21 mouse cellular contexts compared by ENCODE assay signal in the genomic region with DNA sequence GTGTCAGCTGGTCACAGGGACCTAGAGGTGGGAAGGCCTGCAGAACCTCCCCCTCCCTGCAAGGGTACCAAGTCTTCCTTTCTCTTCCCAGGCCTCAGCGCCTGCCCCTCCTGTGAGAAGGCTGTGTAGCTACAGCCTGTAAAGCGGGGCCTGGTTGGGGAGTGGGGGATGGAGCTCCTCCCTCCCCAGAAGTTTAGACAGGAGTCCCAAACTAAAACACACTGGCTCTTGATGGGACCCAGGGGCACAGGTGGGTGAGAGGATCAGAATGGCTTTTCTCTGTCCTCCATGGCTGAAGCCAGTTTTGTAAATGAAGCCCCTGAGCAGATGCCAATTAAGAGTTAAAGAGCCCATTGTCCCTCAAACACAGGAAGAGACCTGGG.
"Had no signal": no experiment of that assay in that cellular context is flagged by ENCODE, and none has a peak within 500 bp of the region (broad histone marks: within the 10 kb centered on the region; RNA-seq: fewer than 3 reads in every experiment).

No protein-coding gene starts in this region.

- H3K27ac ChIP-seq: hindbrain, embryonic 13.5 days; hindbrain, embryonic 15.5 days; hindbrain, postnatal 0 days; kidney, embryonic 15.5 days; kidney, postnatal 0 days; limb, embryonic 13.5 days; limb, embryonic 15.5 days; liver, embryonic 12.5 days; liver, embryonic 14.5 days had no signal

- H3K4me3 ChIP-seq: heart, embryonic 12.5 days; hindbrain, embryonic 13.5 days; hindbrain, embryonic 15.5 days; kidney, embryonic 15.5 days; limb, embryonic 13.5 days; limb, embryonic 15.5 days; liver, embryonic 12.5 days had no signal

- H3K4me2 ChIP-seq: heart, embryonic 12.5 days; hindbrain, embryonic 13.5 days; hindbrain, embryonic 15.5 days; kidney, embryonic 15.5 days; limb, embryonic 13.5 days; limb, embryonic 15.5 days; liver, embryonic 12.5 days had no signal

- DNase-seq: gastrocnemius, postnatal 14 days; gastrocnemius, postnatal 36 days; heart, adult 18-20 months; heart, postnatal 10 days; heart, postnatal 36 days; kidney, adult 11 months; kidney, adult 2 months; kidney, adult 9 months; kidney, postnatal 14 days; kidney, postnatal 36 days had no signal

- H3K4me1 ChIP-seq: heart, embryonic 12.5 days; hindbrain, embryonic 15.5 days; kidney, embryonic 15.5 days; limb, embryonic 15.5 days; liver, embryonic 12.5 days had no signal

- ATAC-seq: hindbrain, postnatal 0 days; intestine, embryonic 16.5 days; liver, embryonic 12.5 days had no signal

- H3K27me3 ChIP-seq: heart, embryonic 12.5 days; hindbrain, embryonic 13.5 days; hindbrain, embryonic 15.5 days; kidney, embryonic 15.5 days; limb, embryonic 13.5 days; limb, embryonic 15.5 days; liver, embryonic 12.5 days had no signal

- H3K9ac ChIP-seq: heart, embryonic 12.5 days; hindbrain, embryonic 13.5 days; hindbrain, embryonic 15.5 days; kidney, embryonic 15.5 days; limb, embryonic 13.5 days; limb, embryonic 15.5 days; liver, embryonic 12.5 days; liver, embryonic 14.5 days had no signal

- H3K9me3 ChIP-seq: heart, embryonic 12.5 days; hindbrain, embryonic 13.5 days; hindbrain, embryonic 15.5 days; kidney, embryonic 15.5 days; limb, embryonic 13.5 days; limb, embryonic 15.5 days; liver, embryonic 12.5 days had no signal
